Mouse (Mus musculus) layer of hippocampus, adult 18-20 months (tissue): ENCODE results near the gene Timm50. TPM values are rescaled to one million over a fixed set of nuclear protein-coding genes. Genes with fewer than 3 reads are reported as not detected.

Experiments
- DNase-seq, 2 experiments: peaks; one replicate each; pipeline ENCODE4 v3.0.0; 2022; ENCODE audit warnings: low spot score in 2 of 2
- total RNA-seq, 2 experiments: library from RNA; stranded (reverse); gene quantifications; 2 replicates each; pipeline ENCODE4 v1.2.3; 2021

Gene Timm50
- total RNA-seq, 2 experiments from 2014 or later: 42.4 to 44.3 TPM

GRCm38 (mm10) chr7:28271761-28272160, 40.1 kb downstream of the Timm50 start:
- DNase-seq: no peak

- no peak for DNase-seq
Measured at GRCm38 (mm10) chr7:28269355-28269754, 42.5 kb downstream of the Timm50 start.

GRCm38 (mm10) chr7:28268576-28268975, 43.3 kb downstream of the Timm50 start:
- DNase-seq: no peak

GRCm38 (mm10) chr7:28268042-28268531, 43.8 kb downstream of the Timm50 start:
- peak; percentile 30 to 54 for DNase-seq

- DNase-seq: peak; percentile 88 to 94
Measured at GRCm38 (mm10) chr7:28267129-28268041, 44.5 kb downstream of the Timm50 start, which contains the start of gene Eid2. Eid2 (plus strand) TSS chr7:28267881.

- no peak for DNase-seq
Measured at GRCm38 (mm10) chr7:28265391-28265790, 46.5 kb downstream of the Timm50 start.

- no peak for DNase-seq
Measured at GRCm38 (mm10) chr7:28263786-28264185, 48.1 kb downstream of the Timm50 start.

GRCm38 (mm10) chr7:28262861-28263260, 49.0 kb downstream of the Timm50 start:
- no peak for DNase-seq

Other genes with a start within 250 kb of the Timm50 start
- gene Fcgbp, start 240.8 kb downstream of the Timm50 start, total RNA-seq: 1 to 10 TPM; 1.1 to 1.6 TPM
- under 1 TPM in 1 of 2 experiments, not detected in 1; 0.05 TPM for gene 9530053A07Rik, start 182.6 kb downstream of the Timm50 start, total RNA-seq
- 10 to 100 TPM; 43.0 to 46.4 TPM for gene Fbl, start 142.4 kb downstream of the Timm50 start, total RNA-seq
- 10 to 100 TPM; 41.8 to 43.7 TPM for gene Dyrk1b, start 132.6 kb downstream of the Timm50 start, total RNA-seq
- 10 to 100 TPM; 59.3 to 61.3 TPM for gene Eid2, start 44.2 kb downstream of the Timm50 start, total RNA-seq
- gene Eid2b, start 34.3 kb downstream of the Timm50 start, total RNA-seq: 10 to 100 TPM; 37.8 to 38.4 TPM
- under 1 TPM in 1 of 2 experiments, not detected in 1; 0.25 TPM for gene Selenov, start 20.9 kb downstream of the Timm50 start, total RNA-seq
- 1 to 10 TPM; 2.1 to 2.6 TPM for gene Dll3, start 9.8 kb downstream of the Timm50 start, total RNA-seq
- 100 to 1,000 TPM; 116 to 119 TPM for gene Supt5, start 26.7 kb upstream of the Timm50 start, total RNA-seq
- 100 to 1,000 TPM; 481 to 546 TPM for gene Rps16, start 38.6 kb upstream of the Timm50 start, total RNA-seq
- 1 to 10 TPM; 4.8 to 5.1 TPM for gene Plekhg2, start 60.5 kb upstream of the Timm50 start, total RNA-seq
- 1 to 10 TPM; 3.5 to 3.7 TPM for gene Zfp36, start 68.2 kb upstream of the Timm50 start, total RNA-seq
- 10 to 100 TPM; 21.4 to 22.1 TPM for gene Med29, start 80.6 kb upstream of the Timm50 start, total RNA-seq
- 10 to 100 TPM; 64.9 to 69.3 TPM for gene Paf1, start 80.9 kb upstream of the Timm50 start, total RNA-seq
- gene Gmfg, start 125.4 kb upstream of the Timm50 start, total RNA-seq: 1 to 10 TPM; 2.2 to 2.4 TPM
- 10 to 100 TPM; 75.5 to 81.1 TPM for gene Lrfn1, start 139.9 kb upstream of the Timm50 start, total RNA-seq
- gene Ifnl2, start 198.4 kb upstream of the Timm50 start, total RNA-seq: not detected
- not detected for gene Ifnl3, start 210.8 kb upstream of the Timm50 start, total RNA-seq
- not detected for gene Sycn, start 228.8 kb upstream of the Timm50 start, total RNA-seq
- under 1 TPM in 1 of 2 experiments, not detected in 1; 0.28 TPM for gene Nccrp1, start 235.2 kb upstream of the Timm50 start, total RNA-seq